Comparison of ENCODE assay signal across 8 mouse cellular contexts in genomic region chr13:48869950-48870770, GRCm38 (mm10). TPM values are rescaled to one million over a fixed set of nuclear protein-coding genes. Genes with fewer than 3 reads are reported as not detected.
DNase-seq lines count a peak whose midpoint lies in the region; ATAC-seq and TF ChIP-seq lines count a peak whose summit lies in the region.

No protein-coding gene starts in this region.

- H3K4me3 ChIP-seq in embryonic facial prominence, embryonic 15.5 days (replicated peaks): peak overlapping the region; percentile 84
- peak overlapping the region; percentile 84 for H3K4me3 ChIP-seq in limb, embryonic 15.5 days
- H3K4me3 ChIP-seq in myocyte: peak overlapping the region; percentile 42

- peak; percentile 97 for DNase-seq in heart, adult 11 months
- DNase-seq in heart, postnatal 25 days (ENCODE audit: low spot score): no peak
- DNase-seq in T-cell, adult 2 months (ENCODE audit: low spot score): peak; percentile 60
- peak; percentile 59 to 63 for DNase-seq in heart, postnatal 14 days
- peak; percentile 35 for DNase-seq in testis, postnatal 14 days (ENCODE audit: low spot score)

- TF ChIP-seq POLR2A in myocyte (IDR thresholded peaks at IDR 0.05; ENCODE audit: insufficient read length, low read depth): peak; percentile 66

- peaks cover 60% of the 10 kb centered on the region for H3K79me2 ChIP-seq in myocyte (ENCODE audit: control insufficient read depth, insufficient read depth)

- WGBS in embryonic facial prominence, embryonic 15.5 days: under 1% methylated on average over 87 of the region's 102 CpGs
- under 1% methylated on average over 74 of the region's 102 CpGs for WGBS in limb, embryonic 15.5 days

- H3K9me3 ChIP-seq in embryonic facial prominence, embryonic 15.5 days (replicated peaks): no peaks in the 10 kb centered on the region
- no peaks in the 10 kb centered on the region for H3K9me3 ChIP-seq in limb, embryonic 15.5 days

- peak overlapping the region; percentile 71 for H3K4me2 ChIP-seq in embryonic facial prominence, embryonic 15.5 days (replicated peaks)
- peak overlapping the region; percentile 66 for H3K4me2 ChIP-seq in limb, embryonic 15.5 days
- H3K4me2 ChIP-seq in myocyte (ENCODE audit: low read depth): peak overlapping the region; percentile 85

- intact Hi-C loops in heart, postnatal 25 days (cut with DNase I): loop anchor here (10.0 kb wide), 1 partner anchor 325 kb away; no protein-coding TSS in a partner anchor
- intact Hi-C loops in heart, postnatal 14 days (cut with DNase I): loop anchor here (5.0 kb wide), 1 partner anchor 97 kb away; the partner anchor contains the start of gene Fam120a

- peak; percentile 20; the same call in 1 of the 2 replicates for ATAC-seq in embryonic facial prominence, embryonic 15.5 days (ENCODE audit: insufficient number of reproducible peaks, low FRiP score, low TSS enrichment, low read depth)
- 0 out of 2 replicates have a peak, but pooled peaks have one; percentile 12 for ATAC-seq in limb, embryonic 15.5 days (ENCODE audit: insufficient number of reproducible peaks, low FRiP score, low TSS enrichment, low read depth)

- no peaks in the 10 kb centered on the region for H3K36me3 ChIP-seq in embryonic facial prominence, embryonic 15.5 days
- H3K36me3 ChIP-seq in limb, embryonic 15.5 days: no peaks in the 10 kb centered on the region
- H3K36me3 ChIP-seq in myocyte (ENCODE audit: control insufficient read depth, insufficient read depth): no peaks in the 10 kb centered on the region

- H3K4me1 ChIP-seq in embryonic facial prominence, embryonic 15.5 days: peaks cover 40% of the 10 kb centered on the region
- peaks cover 51% of the 10 kb centered on the region for H3K4me1 ChIP-seq in limb, embryonic 15.5 days

- peak overlapping the region; percentile 98 for H3ac ChIP-seq in myocyte (ENCODE audit: control insufficient read depth, insufficient read length)

- H3K27me3 ChIP-seq in embryonic facial prominence, embryonic 15.5 days: no peaks in the 10 kb centered on the region
- no peaks in the 10 kb centered on the region for H3K27me3 ChIP-seq in limb, embryonic 15.5 days
- no peaks in the 10 kb centered on the region for H3K27me3 ChIP-seq in myocyte (ENCODE audit: control insufficient read depth, insufficient read depth, insufficient read length)

- peak overlapping the region; percentile 97 for H3K9ac ChIP-seq in embryonic facial prominence, embryonic 15.5 days
- H3K9ac ChIP-seq in limb, embryonic 15.5 days: peak overlapping the region; percentile 95

- H3K27ac ChIP-seq in embryonic facial prominence, embryonic 15.5 days (replicated peaks): peak overlapping the region; percentile 88
- peak overlapping the region; percentile 92 for H3K27ac ChIP-seq in limb, embryonic 15.5 days

TF ChIP-seq in myocyte, 11 proteins besides CTCF, POLR2A, EP300 and RAD21:
- no peak for TF ChIP-seq TCF12 (IDR thresholded peaks at IDR 0.05; ENCODE audit: insufficient read depth, poor library complexity, severe bottlenecking)
- no peak for TF ChIP-seq MYOG (IDR thresholded peaks at IDR 0.05; ENCODE audit: control insufficient read depth in 1 of 3, insufficient read depth in 1 of 3, insufficient read length in 2 of 3, low read depth in 2 of 3)
- TF ChIP-seq REST (IDR thresholded peaks at IDR 0.05; ENCODE audit: insufficient read depth, insufficient read length): no peak
- no peak for TF ChIP-seq TCF3 (IDR thresholded peaks at IDR 0.05; ENCODE audit: insufficient read length, low read depth)
- no peak for TF ChIP-seq SRF (IDR thresholded peaks at IDR 0.05; ENCODE audit: control insufficient read depth, insufficient read length, low read depth)
- no peak for TF ChIP-seq USF1 (IDR thresholded peaks at IDR 0.05; ENCODE audit: low read depth)
- no peak for TF ChIP-seq MAX (IDR thresholded peaks at IDR 0.05; ENCODE audit: low read depth)
- no peak for TF ChIP-seq E2F4 (IDR thresholded peaks at IDR 0.05; ENCODE audit: insufficient read depth)
- no peak for TF ChIP-seq MYOD1 (IDR thresholded peaks at IDR 0.05; ENCODE audit: control insufficient read depth in 1 of 3, insufficient read length in 2 of 3, low read depth in 2 of 3)
- no peak for TF ChIP-seq POLR2AphosphoS2 (IDR thresholded peaks at IDR 0.05; ENCODE audit: insufficient read length, low read depth)
- no peak for TF ChIP-seq CEBPB (IDR thresholded peaks at IDR 0.05; ENCODE audit: insufficient read depth, poor library complexity, severe bottlenecking)

RNA-seq across cellular contexts. Expression of gene Phf2, which starts 0.8 kb away (rescaled TPM):
- 10 to 100 TPM; 25.4 to 29.0 TPM for total RNA-seq in heart, postnatal 25 days (2021)
- polyA plus RNA-seq in embryonic facial prominence, embryonic 15.5 days (2015; fragmentation: Nextera tagmentation; extraction: Ambion mirVana): 8.6 and 10.3 TPM in 2 replicates
- 10 to 100 TPM; 27.0 to 30.1 TPM for total RNA-seq in heart, postnatal 14 days (2021)
- 7.7 and 8.5 TPM in 2 replicates for polyA plus RNA-seq in limb, embryonic 15.5 days (2015; fragmentation: Nextera tagmentation; extraction: Ambion mirVana)
- 21.5 TPM for polyA plus RNA-seq in myocyte (2012; fragmentation: generic; extraction: Trizol)
